Mouse (Mus musculus) heart, postnatal 0 days (tissue): ENCODE measurements around the gene Ckap2l.

Source experiments
- CTCF ChIP-seq: IDR thresholded peaks from 2 replicates; pipeline ENCODE4 v1.5.1; 2016; ENCODE audit warnings: antibody characterized with exemption, control low read depth, low read depth
- EP300 ChIP-seq: IDR thresholded peaks from 2 replicates; pipeline ENCODE4 v1.6.1; 2016; ENCODE audit warnings: antibody characterized with exemption, low read depth

DNA sequence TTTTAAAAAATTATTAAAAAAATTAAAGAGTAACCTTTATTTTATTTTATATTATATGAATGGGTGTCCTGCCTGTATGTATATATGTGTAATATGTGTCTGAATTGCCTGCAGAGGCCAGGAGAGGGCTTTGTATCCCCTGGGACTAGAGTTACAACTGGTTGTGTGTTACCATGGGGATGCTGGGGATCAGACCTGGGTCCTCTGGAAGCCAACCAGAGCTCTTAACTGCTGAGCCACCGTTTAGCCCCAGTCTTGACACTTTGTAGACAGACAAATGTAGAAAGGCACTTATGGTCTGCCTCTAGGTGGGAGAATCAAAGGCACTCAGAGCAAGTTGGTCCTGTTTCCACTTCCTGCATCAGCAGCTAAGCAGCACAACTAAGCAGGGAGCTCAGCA, 47.7 kb downstream of the Ckap2l start:
- no peak for TF ChIP-seq CTCF
- TF ChIP-seq EP300, result no peak
